Mouse (Mus musculus) neutrophil, adult 83 days (primary cell): ENCODE measurements around the gene Lifr. TPM values are rescaled to one million over a fixed set of nuclear protein-coding genes. Genes with fewer than 3 reads are reported as not detected.

Experiments
- total RNA-seq, 2 experiments: library from RNA; stranded (reverse); gene quantifications; one replicate each; pipeline ENCODE4 v1.2.4; 2023

Gene Lifr
- total RNA-seq, result 1 to 10 TPM; 4.0 to 5.8 TPM

DNA sequence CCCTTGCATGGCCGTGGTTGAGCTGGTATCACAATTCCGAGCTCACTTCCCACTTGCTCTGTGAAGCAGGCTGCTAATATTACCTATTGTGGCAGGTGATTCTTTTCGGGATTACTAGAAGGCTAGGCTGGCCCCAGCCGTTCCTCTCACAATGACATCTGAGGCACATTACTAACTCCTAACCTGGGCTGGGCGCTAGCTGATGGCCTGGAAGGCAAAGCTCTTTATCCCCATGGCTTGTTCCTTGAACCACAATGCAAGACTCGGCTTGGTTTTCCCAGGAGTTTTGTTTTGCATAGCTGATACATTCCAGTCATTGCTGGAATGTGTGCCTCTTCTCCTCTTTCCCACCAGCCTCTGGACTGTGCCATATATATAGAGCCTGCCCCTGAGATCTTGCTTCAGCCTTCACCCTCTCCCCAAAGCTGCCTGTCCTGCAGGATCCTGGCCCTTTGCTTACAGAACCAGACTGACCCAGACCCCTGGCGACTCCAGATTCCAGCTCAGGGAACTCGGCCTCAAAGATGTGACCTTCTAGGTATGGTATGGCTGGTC lies at the start of gene Lifr:
Lifr (plus strand) TSS at position 404 of the 555 bp plus-strand sequence.

Other genes starting within 250 kb of the Lifr start
- gene Osmr, start 215.6 kb upstream of the Lifr start, total RNA-seq, result not detected